Mouse (Mus musculus): ENCODE measurements around the gene Tbc1d9. TPM values are rescaled to one million over a fixed set of nuclear protein-coding genes. Genes with fewer than 3 reads are reported as not detected.
A peak's percentile ranks its signal among the peaks of the same experiment; 100 is the strongest.

The Tbc1d9 gene
- total RNA-seq, 2 experiments from 2014 or later = 0.64 to 1.3 TPM

DNA sequence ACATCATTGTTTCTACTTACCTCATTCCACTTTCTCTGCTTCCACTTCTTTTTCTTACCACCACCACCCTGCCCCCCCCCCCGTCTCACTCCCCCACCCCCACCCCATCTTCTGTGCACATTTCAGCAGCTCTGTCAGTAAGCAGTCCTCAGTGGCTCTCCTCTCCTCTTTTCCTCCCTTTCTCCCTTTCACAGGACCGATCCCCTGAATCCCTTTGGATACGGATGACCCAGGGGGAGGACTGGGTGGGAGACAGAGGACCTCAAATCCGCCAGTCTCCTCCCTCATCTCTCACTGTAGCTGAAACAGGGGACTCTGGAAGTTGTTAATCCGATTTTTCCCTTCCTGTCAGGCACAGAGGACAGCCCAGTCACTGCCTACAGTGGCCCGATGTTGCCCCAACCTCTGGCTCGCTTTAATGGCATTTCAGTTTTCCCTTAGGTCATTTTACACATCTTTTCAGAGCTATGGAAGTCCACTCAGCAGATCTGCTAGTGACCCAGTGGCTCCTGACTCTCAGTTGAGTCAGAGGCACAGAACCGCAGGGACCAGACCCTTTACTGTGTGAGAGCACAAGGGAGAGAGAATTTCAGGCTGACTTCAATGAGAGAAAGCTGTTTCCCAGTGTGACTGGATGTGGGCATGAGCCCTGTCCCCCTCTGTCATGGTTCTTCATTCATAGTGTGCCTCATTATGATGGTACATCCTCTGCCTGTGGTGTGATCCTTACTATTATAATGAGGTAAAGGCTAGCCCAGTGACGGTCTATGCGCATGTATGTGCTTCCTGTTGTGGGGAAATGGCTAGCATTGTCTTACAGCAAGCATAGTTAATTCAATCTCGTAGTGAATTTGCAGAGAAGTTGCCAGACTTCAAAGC lies 12.4 kb downstream of the Tbc1d9 start:
- DNase-seq (ENCODE audit: low spot score) = no peak

DNA sequence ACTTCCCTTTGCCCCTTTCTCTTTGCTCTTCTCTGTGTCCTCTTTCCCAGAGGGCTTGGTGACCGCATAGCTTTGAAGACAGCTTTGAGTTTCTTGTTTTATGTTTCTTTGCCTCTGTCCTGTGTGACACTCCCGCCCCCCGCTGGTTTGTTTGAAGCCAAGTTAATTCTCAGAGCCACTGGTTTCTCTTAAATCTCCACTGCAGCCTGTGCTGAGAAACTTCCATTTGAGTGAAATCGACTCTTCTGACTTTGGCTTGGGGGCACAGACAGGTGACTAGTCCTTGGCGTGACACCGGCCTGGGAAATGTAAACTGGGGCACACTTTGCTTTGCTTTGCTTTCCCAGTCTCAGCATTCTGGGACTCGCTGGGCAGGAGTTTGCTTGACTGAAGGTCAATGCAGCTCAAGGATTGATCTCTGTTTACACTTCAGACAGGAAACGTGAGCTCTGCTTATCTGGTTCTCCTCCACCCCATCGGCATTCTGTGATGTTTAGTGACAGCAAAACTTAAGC lies 13.1 kb downstream of the Tbc1d9 start:
- no peak for DNase-seq (ENCODE audit: low spot score)

DNA sequence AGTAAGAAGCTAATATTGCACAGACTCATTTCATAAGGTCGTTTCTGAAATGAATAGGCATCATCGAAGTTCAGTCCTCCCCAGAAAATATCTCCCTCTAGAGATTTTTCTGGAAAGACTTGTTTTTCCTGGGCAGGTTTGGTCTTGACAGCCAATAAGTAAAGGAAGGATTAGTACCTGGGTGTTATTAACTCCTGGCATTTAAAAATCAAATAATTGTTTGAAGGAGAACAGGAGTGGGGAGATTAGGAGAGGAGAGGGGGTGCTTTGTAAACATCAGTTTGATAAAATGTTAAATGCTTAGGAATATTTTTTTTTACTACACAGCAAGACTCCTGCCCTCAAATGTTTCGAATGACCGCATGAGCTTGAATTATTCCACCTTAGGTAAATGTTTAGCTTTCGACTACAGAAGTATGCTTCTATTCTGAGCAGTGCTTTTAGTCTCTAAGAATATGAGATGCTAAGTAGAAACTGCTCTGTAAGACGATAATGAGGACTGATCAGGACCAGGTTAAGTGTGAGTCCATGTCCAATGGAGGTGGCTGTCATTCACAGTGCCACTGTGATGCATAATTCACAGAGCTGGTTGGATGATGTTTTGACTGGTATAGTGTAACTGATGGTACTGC lies 16.8 kb downstream of the Tbc1d9 start:
- no peak for DNase-seq (ENCODE audit: low spot score)

- DNase-seq (ENCODE audit: low spot score) = no peak
These were observed 17.6 kb downstream of the Tbc1d9 start for GRCm38 (mm10) chr8:83182784-83183183.

GRCm38 (mm10) chr8:83186376-83186775 lies 21.2 kb downstream of the Tbc1d9 start:
- DNase-seq (ENCODE audit: low spot score) = no peak

- no peak for DNase-seq (ENCODE audit: low spot score)
These were observed 22.3 kb downstream of the Tbc1d9 start for GRCm38 (mm10) chr8:83187363-83187962.

DNA sequence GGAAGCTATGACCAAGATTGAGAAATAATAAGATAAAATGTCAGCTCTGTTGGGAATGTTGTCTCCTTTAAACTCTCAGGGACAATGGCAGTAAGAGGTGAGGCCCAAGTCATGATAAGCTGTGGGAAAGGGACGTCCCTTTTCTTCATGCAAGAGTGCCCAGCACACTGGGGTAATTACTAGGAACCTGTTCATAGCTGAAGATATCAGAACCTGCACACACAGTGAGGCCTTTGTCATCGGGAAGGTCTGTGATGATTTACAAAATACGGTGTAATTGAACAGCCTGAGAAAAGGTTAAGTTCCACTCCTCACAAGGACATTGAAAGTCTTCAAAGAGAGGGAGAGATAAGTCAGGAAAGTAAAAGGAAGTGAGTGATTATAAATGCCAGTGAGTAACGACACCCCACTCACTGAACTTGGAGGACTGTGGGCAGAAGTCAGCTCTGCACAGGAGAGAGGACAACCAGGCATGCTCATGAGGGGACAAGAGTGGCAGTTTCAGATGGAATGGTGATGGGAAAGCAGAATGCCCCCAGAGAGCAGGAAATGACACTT lies 24.5 kb downstream of the Tbc1d9 start:
- no peak for DNase-seq (ENCODE audit: low spot score)

GRCm38 (mm10) chr8:83196088-83196487 lies 30.9 kb downstream of the Tbc1d9 start:
- DNase-seq (ENCODE audit: low spot score) = no peak

GRCm38 (mm10) chr8:83199715-83200114 lies 34.6 kb downstream of the Tbc1d9 start:
- DNase-seq (ENCODE audit: low spot score) = no peak

DNA sequence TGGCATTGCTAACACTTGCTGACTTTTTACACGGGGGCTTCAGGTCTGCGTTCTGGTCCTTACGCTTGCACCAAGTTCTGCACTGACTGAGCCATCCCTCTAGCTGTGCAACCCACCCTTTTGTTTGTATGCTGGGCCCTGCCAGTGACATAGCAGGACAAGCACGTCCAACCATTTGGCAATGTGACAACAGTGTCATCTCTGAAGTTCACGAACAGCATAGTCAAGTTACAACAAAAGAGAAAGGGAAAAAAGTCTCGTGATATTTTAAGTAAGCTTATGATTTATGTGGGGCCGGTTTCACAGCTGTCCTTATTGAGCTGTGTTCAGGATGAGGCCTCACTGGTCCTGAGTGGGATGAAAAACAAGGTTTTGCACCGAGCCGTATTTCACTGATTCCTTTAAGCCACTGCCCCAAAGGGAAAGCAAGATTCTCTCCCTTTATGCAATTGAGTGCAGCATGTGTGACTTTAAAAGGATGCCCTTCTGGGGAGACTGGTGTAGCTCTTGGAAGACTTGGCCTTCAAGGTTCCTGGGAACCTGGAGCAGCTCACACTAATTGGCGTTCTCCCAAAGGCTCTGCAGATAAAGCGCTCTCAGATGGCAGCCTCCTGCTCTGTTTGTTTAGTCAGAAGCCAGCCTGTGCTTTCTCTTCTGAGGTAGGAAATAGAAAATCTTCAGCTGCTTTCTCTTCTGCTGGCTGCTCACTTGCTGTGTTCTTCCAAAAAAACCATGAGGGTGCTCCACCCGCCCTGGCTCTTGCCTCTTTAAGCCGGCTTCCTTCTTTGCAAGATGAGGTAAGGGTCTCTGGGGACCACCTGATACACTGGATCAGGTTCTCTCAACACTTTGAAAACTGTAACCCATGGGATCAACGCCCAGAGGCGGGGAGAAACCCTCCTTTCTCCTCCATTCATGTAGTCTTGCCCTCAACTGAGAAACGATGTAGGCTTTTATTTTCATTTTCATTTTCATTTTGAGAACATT lies 35.3 kb downstream of the Tbc1d9 start:
- peak; percentile 19 for DNase-seq (ENCODE audit: low spot score)

DNA sequence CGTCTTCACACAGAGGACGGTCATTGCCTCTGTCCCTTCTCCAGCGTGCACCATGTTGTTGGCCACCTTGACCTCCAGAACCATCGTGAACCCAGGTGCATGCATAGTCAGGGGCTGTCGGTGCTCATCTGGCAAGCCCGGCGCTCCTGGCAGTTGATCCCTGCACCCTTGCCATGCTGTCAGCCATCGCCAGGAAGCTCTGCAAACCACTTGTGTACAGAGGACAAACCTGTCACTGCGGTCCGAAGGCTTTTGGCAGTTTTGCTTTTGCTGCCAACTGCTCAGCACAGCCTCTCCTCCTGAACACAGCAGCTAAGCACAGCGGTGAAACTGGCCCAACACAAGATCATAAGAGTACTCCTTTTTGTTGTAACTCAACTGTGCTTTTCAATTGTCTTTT lies 37.8 kb downstream of the Tbc1d9 start:
- no peak for DNase-seq (ENCODE audit: low spot score)

- no peak for DNase-seq (ENCODE audit: low spot score)
These were observed 40.8 kb downstream of the Tbc1d9 start for GRCm38 (mm10) chr8:83205907-83206306.

- DNase-seq (ENCODE audit: low spot score) = no peak
These were observed 44.4 kb downstream of the Tbc1d9 start for GRCm38 (mm10) chr8:83209581-83209980.

GRCm38 (mm10) chr8:83210676-83211075 lies 45.5 kb downstream of the Tbc1d9 start:
- no peak for DNase-seq (ENCODE audit: low spot score)

- no peak for DNase-seq (ENCODE audit: low spot score)
These were observed 49.9 kb downstream of the Tbc1d9 start for GRCm38 (mm10) chr8:83215065-83215464.

DNA sequence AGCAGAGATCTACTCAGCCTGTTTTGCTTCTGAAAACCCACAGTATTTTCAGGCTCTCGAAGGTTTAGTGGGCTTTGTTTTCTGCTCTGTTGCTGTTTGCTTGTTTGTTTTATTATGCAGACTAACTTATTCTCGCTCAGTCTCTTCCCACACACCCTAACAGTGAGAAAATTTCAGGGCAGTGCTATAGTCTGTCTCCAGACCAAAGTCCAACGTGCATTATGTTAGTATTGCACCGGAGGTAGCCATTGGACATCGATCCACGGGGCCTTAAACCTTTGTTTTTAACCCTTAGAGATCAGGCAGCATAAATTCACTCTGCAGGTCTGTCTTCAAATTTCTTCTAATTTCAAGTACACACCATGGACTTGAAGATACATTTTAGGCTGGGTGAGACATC lies 51.4 kb downstream of the Tbc1d9 start:
- DNase-seq (ENCODE audit: low spot score) = no peak

DNA sequence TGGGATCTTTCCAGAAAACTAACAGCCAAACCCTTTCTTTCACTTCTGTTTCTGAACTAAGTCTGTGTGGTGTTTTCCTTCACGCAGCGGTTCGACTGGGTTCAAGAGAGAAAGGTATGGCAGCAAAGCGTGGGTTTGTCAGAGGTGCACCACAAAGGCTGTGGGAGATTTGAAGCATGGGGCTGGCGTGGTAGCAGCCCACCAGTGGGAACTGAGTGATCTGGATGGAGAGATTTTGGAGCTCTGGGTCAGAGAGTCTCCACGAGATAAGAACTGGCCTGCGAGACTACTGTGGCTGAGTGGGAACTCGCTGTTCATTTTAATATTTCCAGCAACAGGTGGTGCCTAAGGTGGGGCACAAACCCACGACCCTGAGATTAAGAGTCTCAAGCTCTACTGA lies 52.0 kb downstream of the Tbc1d9 start:
- DNase-seq (ENCODE audit: low spot score) = no peak

DNA sequence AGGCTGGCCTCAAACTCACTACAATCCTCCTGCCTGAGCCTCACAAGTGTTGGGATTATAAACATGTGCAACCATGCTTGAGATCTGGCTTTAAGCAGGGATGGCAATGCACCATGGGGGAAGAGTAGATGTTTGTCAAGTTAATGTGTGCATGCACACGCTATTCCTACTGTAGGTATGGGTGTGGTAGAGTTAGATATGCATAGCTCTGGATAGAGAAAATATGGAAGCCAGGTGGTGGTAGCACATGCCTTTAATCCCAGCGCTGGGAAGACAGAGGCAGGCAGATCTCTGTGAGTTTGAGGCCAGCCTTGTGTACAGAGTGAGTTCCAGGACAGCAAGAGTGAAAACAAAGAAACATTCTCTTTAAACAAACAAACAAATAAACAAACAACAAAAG lies 52.7 kb downstream of the Tbc1d9 start:
- DNase-seq (ENCODE audit: low spot score) = no peak

- DNase-seq (ENCODE audit: low spot score) = no peak
These were observed 54.2 kb downstream of the Tbc1d9 start for GRCm38 (mm10) chr8:83219392-83219791.

DNA sequence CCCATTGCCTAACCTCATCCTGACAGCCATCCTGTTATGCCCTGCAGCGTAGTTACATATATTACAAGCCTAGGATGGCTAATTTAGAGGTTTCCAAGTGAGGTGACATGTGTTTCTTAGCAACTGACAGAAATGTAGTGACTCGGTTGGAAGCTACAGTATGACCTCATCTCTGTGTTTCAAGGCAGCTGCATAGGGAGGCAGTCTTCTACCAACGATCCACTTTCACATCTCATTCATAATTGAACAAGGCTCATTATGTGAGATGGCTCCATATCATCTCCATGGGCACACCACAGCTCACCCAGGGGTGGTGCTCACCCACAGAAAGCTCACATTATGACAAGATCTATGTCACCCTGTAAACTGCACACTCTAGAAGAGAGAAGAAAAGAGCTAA lies 55.6 kb downstream of the Tbc1d9 start:
- no peak for DNase-seq (ENCODE audit: low spot score)
